Mouse (Mus musculus): ENCODE data around the gene Esp4.
"Not testable (repeated sequence)": the region's sequence is repeated elsewhere in the genome, so short reads cannot be mapped to it uniquely, and the experiment has no call there.

- TF ChIP-seq CTCF (IDR thresholded peaks at IDR 0.05; ENCODE audit: borderline replicate concordance, control insufficient read depth, extremely low read depth, insufficient read depth, low read length, poor library complexity); POLR2A (IDR thresholded peaks at IDR 0.05; ENCODE audit: control insufficient read depth, extremely low read depth, insufficient read depth, low read length, poor library complexity): not testable (repeated sequence)
These were observed 33.4 kb downstream of the Esp4 start, which contains the start of gene Esp3 for GRCm38 (mm10) chr17:40631775-40632174.
